Mouse (Mus musculus) megakaryocyte, embryonic 14.5 days (primary cell): ENCODE measurements around the gene Dchs2. TPM values are rescaled to one million over a fixed set of nuclear protein-coding genes. Genes with fewer than 3 reads are reported as not detected.
A peak's percentile ranks its signal among the peaks of the same experiment; 100 is the strongest.

Experiments used
- H3K27me3 ChIP-seq: replicated peaks from 2 replicates; pipeline ENCODE3; 2012; ENCODE audit warnings: inconsistent platforms
- H3K36me3 ChIP-seq: replicated peaks from 2 replicates; pipeline ENCODE3; 2012; ENCODE audit warnings: low read length, inconsistent platforms, mixed read lengths
- H3K4me1 ChIP-seq: 2 replicates; pipeline ENCODE4 v1.6.1; 2012; ENCODE audit warnings: inconsistent platforms
- H3K4me3 ChIP-seq: replicated peaks from 2 replicates; pipeline ENCODE3; 2012; ENCODE audit warnings: moderate library complexity, mild to moderate bottlenecking, inconsistent platforms
- H3K9me3 ChIP-seq: 2 replicates; pipeline ENCODE4 v1.6.1; 2012; ENCODE audit warnings: inconsistent platforms
- FLI1 ChIP-seq: IDR thresholded peaks from 2 replicates; pipeline ENCODE4 v1.6.1; 2012; ENCODE audit warnings: low read length, inconsistent platforms, mixed read lengths
- GATA1 ChIP-seq: IDR thresholded peaks from 3 replicates; pipeline ENCODE4 v1.6.1; 2012; ENCODE audit warnings: mixed read lengths, low read length, inconsistent platforms, borderline replicate concordance
- polyA plus RNA-seq: library from polyadenylated mRNA; stranded (reverse); fragments of >175 nt; gene quantifications from 2 replicates; pipeline ENCODE4 v1.2.3, GENCODE M21; 2012; ENCODE audit warnings: low replicate concordance; ENCODE audit not compliant: insufficient read depth

Gene Dchs2
- not detected in 2 replicates for polyA plus RNA-seq

DNA sequence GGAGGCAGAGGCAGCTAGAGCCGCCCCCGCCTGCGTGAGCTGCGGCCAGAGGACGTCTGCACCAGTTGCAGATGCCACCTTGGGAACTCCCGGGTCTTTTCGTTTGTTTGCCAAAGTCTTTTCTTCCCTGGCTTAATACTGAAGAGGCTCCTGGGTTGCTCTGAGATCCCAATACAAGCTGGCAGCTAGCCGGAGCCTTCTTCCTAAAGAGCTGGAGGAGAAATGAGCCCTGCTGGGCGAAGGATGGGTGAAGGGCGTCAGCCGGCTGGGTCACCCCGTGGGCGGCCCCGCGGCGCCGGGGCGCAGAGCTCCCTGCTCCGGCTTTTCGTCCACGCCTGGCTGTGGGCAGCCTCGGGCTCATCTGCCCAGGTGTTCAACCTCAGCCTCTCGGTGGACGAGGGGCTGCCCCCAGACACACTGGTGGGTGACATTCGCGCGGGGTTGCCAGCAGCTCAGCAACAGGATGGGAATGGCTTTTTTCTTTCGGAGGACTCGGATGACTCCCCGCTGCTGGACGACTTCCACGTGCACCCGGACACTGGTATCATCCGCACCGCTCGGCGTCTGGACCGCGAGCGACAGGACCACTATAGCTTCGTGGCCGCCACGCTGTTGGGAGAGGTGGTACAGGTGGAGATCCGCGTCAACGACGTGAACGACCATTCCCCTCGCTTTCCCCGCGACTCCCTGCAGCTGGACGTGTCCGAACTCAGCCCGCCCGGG is at the start of gene Dchs2:
TSS of gene Dchs2 (plus strand) at position 223 of the 723 bp plus-strand sequence.
- no peaks in the 10 kb centered on the region for H3K36me3 ChIP-seq
- peaks cover 16% of the 10 kb centered on the region; the same call in 1 of the 2 replicates for H3K4me1 ChIP-seq
- H3K27me3 ChIP-seq: peaks cover 54% of the 10 kb centered on the region
- TF ChIP-seq GATA1 (no peak), FLI1 (no peak)
- peaks cover 12% of the 10 kb centered on the region; the same call in 1 of the 2 replicates for H3K9me3 ChIP-seq
- H3K4me3 ChIP-seq: peak within 1 kb of the TSS; percentile 18

DNA sequence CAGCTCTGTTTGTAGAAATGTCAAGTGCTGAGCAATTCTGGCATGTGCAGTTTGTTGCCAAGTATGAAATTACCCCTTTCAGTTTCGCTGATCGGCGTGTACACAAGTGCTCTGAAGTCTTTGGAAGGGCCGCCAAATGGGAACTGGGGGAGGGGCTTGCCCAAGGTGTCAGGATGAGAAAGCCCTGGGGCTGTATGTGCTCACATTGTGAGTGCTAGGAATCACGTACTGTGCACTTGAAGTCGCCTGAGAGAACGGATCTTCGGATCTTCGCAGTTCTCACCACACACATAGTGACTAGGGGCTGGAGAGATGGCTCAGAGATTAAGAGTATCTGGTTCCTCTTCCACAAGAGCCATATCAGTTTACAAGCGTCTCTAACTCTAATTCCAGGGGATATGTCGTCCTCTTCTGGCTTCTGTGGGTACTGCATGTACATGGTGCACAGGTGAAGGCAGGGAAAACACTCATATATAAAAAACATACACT is 47.1 kb upstream of the Dchs2 start:
- H3K27me3 ChIP-seq: no peaks in the 10 kb centered on the region
- peak overlapping the region; percentile 88 for H3K4me3 ChIP-seq
- H3K36me3 ChIP-seq: no peaks in the 10 kb centered on the region
- H3K9me3 ChIP-seq: peaks cover 6% of the 10 kb centered on the region
- TF ChIP-seq FLI1 (no peak), GATA1 (no peak)
- H3K4me1 ChIP-seq: peaks cover 9% of the 10 kb centered on the region

DNA sequence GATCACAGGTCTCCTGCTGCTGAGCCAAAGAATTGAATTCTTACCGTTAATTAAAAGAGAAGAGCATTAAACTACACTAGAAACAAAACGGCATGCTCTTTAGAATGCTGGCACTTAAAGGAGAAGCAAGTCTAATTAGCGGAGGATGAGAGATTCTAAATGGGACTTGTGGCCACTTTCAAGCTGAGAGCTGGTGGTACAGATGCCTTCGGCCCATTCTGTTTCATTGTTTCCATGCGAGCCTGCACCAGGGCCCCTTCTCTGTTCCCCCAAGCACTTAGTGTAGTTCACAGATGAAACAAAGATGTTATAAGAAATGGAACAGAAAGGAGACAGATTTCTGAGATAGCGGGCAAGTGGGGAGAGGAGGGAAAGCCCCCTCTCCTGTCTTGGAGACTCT is 30.2 kb upstream of the Dchs2 start:
- no peak for TF ChIP-seq FLI1
- TF ChIP-seq GATA1: no peak

DNA sequence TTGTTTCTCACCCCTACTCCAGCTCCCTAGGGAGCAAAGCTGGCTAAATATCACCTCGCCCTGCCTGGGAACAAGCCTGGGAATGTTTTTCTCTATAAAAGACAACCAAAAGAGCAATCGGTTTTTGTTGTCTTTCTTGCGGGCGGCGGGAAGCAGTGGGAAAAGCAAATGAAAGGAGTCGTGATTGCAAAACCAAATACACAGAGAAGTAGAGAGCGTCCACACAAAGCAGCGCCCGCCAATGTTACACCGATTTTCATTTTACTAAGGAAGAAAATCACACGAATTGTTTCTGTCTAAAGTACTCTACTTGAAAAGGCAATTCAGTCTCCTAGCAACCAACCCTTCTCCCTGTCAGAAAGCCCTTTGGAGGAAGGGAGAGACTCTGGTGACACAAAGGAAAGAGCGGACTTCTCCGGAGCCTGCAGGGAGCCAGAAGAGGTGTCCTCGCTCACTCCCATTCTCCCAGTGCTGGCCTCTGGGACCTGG is 29.2 kb upstream of the Dchs2 start:
- H3K27me3 ChIP-seq: no peaks in the 10 kb centered on the region
- no peak for TF ChIP-seq GATA1
- no peak for TF ChIP-seq FLI1
- no peaks in the 10 kb centered on the region for H3K36me3 ChIP-seq
- no peak overlapping the region for H3K4me3 ChIP-seq
- peaks cover 7% of the 10 kb centered on the region; the same call in 1 of the 2 replicates for H3K9me3 ChIP-seq
- H3K4me1 ChIP-seq: no peaks in the 10 kb centered on the region

More for the DNA sequence above, 30.2 kb upstream of the Dchs2 start:
- Histone ChIP-seq H3K9me3 (peaks cover 5% of the 10 kb centered on the region; the same call in 1 of the 2 replicates), H3K27me3 (no peaks in the 10 kb centered on the region), H3K36me3 (no peaks in the 10 kb centered on the region), H3K4me3 (no peak overlapping the region), H3K4me1 (no peaks in the 10 kb centered on the region)

DNA sequence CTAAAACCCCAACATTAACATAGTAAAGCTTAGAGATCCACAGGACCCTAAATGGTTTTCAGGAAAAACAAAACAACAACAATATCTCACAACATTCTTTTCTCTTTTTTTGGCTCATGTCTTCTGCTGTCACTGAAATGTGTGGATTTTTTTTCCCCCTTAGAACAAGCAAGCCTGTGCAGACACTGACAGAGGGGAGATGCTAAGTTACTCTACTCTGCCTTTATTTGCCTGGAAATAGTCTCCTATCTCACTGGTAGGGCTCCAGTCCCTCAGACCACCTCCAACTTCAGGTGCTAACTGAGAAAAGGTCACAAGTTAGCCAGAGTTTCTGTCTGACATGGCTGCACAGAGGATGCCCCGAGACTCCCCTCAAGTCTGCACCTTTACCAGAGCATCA is 28.6 kb upstream of the Dchs2 start:
- Histone ChIP-seq H3K4me1 (no peaks in the 10 kb centered on the region), H3K9me3 (peaks cover 8% of the 10 kb centered on the region), H3K27me3 (no peaks in the 10 kb centered on the region), H3K4me3 (no peak overlapping the region), H3K36me3 (no peaks in the 10 kb centered on the region)
- no peak for TF ChIP-seq FLI1
- no peak for TF ChIP-seq GATA1

DNA sequence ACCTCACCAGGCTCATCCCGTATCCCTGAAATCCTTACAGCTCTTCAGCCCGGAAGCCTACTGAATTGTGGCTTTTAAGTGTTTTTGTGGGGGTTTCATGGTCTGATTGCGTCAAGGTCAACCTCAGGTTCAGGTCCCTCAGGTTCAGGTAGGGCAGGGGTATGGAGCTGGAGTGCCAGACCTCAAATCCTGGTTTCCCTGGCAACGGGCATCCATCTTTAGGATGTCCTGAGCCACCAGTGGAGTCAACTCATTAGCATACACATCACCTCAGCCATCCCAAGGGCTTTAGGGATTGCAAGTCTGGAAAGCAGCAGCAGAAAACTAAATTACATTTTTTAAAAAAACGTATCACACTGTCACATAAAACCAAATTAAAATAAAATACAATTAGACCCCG is 28.1 kb upstream of the Dchs2 start:
- TF ChIP-seq FLI1: no peak
- TF ChIP-seq GATA1: no peak
- no peak overlapping the region for H3K4me3 ChIP-seq

DNA sequence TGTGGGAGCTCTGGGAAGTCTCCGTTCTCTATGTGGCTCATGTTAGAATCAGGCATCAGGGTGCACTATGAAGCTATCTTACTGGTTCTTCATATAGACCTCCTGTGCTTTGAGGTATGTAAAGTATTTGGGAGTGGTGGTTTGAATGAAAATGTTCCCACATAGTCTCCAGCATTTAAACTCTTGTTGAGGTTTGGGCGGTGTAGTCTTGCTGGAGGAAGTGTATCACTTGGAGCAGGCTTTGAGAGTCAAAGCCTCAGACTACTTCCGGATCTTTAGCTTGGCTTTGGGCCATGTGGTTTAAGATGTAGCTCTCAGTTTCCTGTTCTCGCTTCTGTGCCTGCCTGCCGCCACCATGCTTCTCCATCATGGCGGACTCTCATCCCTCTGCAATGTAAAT is 25.5 kb upstream of the Dchs2 start:
- H3K4me3 ChIP-seq: no peak overlapping the region
- peaks cover 35% of the 10 kb centered on the region for H3K9me3 ChIP-seq
- H3K4me1 ChIP-seq: no peaks in the 10 kb centered on the region
- no peaks in the 10 kb centered on the region for H3K27me3 ChIP-seq
- H3K36me3 ChIP-seq: no peaks in the 10 kb centered on the region
- no peak for TF ChIP-seq FLI1
- no peak for TF ChIP-seq GATA1

More for the DNA sequence above, 28.1 kb upstream of the Dchs2 start:
- no peaks in the 10 kb centered on the region for H3K27me3 ChIP-seq
- H3K36me3 ChIP-seq: no peaks in the 10 kb centered on the region
- H3K9me3 ChIP-seq: peaks cover 12% of the 10 kb centered on the region
- no peaks in the 10 kb centered on the region for H3K4me1 ChIP-seq

DNA sequence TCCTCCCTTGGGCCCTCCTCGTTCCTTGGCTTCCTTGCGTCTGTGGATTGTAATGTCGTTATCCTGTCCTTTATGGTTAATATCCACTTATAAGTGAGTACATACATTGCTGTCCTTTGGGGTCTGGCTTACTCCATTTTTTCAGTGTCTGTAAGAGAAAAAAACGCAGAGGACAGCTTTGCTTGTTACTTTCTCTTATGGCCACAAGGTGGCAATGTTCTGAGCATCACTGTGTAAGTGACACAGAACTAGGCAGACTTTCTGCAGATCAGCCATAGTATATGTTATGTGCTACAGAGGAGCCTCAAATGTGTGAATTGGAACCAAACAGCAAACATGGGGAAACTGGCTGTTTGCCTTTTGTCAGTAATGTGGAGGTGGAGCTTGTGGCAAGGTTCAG is 17.6 kb upstream of the Dchs2 start:
- Histone ChIP-seq H3K9me3 (peaks cover 18% of the 10 kb centered on the region), H3K4me3 (no peak overlapping the region), H3K4me1 (no peaks in the 10 kb centered on the region), H3K27me3 (peaks cover 6% of the 10 kb centered on the region), H3K36me3 (no peaks in the 10 kb centered on the region)
- TF ChIP-seq FLI1 (no peak), GATA1 (no peak)

DNA sequence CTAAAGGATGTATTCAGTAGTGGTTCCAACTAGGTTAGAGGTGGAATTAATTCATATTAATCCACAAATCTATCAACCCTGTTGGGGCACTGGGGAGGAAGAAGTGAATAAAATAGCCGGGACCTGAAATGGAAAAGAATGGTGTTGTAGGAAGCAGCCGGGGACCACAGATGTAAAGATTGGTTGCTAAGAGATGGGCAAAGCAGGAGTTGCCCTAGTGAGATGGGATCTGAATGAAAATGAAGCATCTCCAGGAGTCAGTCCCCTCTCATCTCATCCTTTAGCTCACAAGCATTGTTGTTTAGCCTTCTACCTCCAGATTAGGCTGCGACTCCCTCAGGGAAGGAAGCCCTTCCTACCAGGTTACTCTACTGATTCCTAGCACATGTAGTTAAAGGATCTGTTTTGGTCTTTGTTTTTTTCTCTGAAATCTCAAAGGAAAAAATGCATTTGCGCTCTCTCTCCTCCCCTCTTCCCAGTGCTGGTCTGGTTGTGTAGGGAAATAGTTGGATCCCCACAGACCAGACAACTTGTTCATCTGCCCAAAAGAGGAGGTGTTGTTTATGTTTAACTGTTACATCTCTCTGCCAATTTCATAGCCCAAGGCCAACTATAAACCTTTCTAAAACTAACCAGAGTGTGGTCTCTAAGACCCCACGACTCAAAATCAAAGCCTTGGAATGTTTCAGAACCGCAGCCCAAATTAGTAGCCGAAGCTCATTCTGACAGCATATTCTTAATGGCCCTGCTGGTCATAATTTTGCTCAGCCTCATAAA is 16.1 kb upstream of the Dchs2 start:
- no peak for TF ChIP-seq GATA1
- TF ChIP-seq FLI1: no peak
- peaks cover 6% of the 10 kb centered on the region for H3K27me3 ChIP-seq
- no peaks in the 10 kb centered on the region for H3K36me3 ChIP-seq
- H3K4me3 ChIP-seq: no peak overlapping the region
- H3K4me1 ChIP-seq: no peaks in the 10 kb centered on the region
- peaks cover 4% of the 10 kb centered on the region for H3K9me3 ChIP-seq

DNA sequence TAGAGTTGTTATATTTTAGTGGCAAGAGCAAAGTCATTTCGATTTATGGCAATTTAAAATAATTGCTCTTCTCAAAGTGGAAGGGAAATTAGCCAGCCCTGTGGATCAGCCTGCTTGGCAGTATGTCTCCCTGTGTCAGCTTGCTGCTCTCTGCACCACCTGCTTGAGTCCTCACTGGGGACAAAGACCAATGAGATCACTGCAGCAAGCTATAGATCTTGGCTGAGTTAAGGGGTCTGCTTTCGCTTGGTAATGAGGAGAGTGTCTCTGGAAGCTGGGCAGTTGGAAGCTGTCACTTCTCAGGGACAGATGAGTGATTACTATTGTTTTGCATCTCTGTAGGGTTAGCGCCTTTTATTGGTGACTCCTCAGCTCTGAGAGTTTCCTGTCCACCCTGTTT is 14.9 kb upstream of the Dchs2 start:
- TF ChIP-seq GATA1 (no peak), FLI1 (no peak)

More for the DNA sequence above, 14.9 kb upstream of the Dchs2 start:
- H3K9me3 ChIP-seq: no peaks in the 10 kb centered on the region; the same call in 1 of the 2 replicates
- peaks cover 6% of the 10 kb centered on the region for H3K27me3 ChIP-seq
- H3K36me3 ChIP-seq: no peaks in the 10 kb centered on the region
- no peaks in the 10 kb centered on the region for H3K4me1 ChIP-seq
- H3K4me3 ChIP-seq: no peak overlapping the region
